Mouse (Mus musculus) lung, embryonic 16.5 days (tissue): ENCODE measurements around the gene Rnf43. TPM values are rescaled to one million over a fixed set of nuclear protein-coding genes. Genes with fewer than 3 reads are reported as not detected.

Source experiments
- ATAC-seq: fragments of 200-750 bp; cut with Nextera tagmentation; 2 replicates; pipeline ENCODE4 v1.8.0; 2017; ENCODE audit warnings: low read depth, mild to moderate bottlenecking, moderate library complexity
- H3K27ac ChIP-seq: fragments of 300-500 bp; sonication (generic); 2 replicates; pipeline ENCODE4 v1.5.1; 2014; ENCODE audit warnings: mild to moderate bottlenecking, control low read depth, low read length
- H3K27me3 ChIP-seq: fragments of 300-500 bp; sonication (generic); 2 replicates; pipeline ENCODE4 v1.6.1; 2014; ENCODE audit warnings: low read depth, low read length, mixed read lengths; ENCODE audit not compliant: control insufficient read depth, insufficient read depth
- H3K36me3 ChIP-seq: fragments of 300-500 bp; sonication (generic); 2 replicates; pipeline ENCODE4 v1.6.1; 2014; ENCODE audit warnings: low read length; ENCODE audit not compliant: control insufficient read depth, insufficient read depth
- H3K4me1 ChIP-seq: fragments of 300-500 bp; sonication (generic); replicated peaks from 2 replicates; pipeline ENCODE4 v1.6.1; 2014; ENCODE audit warnings: low read length, mixed read lengths; ENCODE audit not compliant: control insufficient read depth, insufficient read depth
- H3K4me2 ChIP-seq: fragments of 300-500 bp; sonication (generic); 2 replicates; pipeline ENCODE4 v1.6.1; 2014; ENCODE audit warnings: low read depth, low read length, control low read depth
- H3K4me3 ChIP-seq: fragments of 300-500 bp; sonication (generic); 2 replicates; pipeline ENCODE4 v1.5.1; 2014; ENCODE audit warnings: mild to moderate bottlenecking, low read length, control low read depth
- H3K9ac ChIP-seq: fragments of 300-500 bp; sonication (generic); 2 replicates; pipeline ENCODE4 v1.6.1; 2014; ENCODE audit warnings: low read length, control low read depth
- H3K9me3 ChIP-seq: fragments of 300-500 bp; sonication (generic); 2 replicates; pipeline ENCODE4 v1.6.1; 2016; ENCODE audit warnings: low read length; ENCODE audit not compliant: control insufficient read depth
- WGBS: fragments of 180-500 bp; shearing (Covaris S2); extraction: QIAGEN DNeasy Blood & Tissue Kit; methylation state at CpG from one replicate; pipeline ENCODE4 v1.1.7; 2014; 5-methylcytosine and 5-hydroxymethylcytosine counted together
- polyA plus RNA-seq: library from polyadenylated mRNA; unstranded; fragments of >200 nt; fragmentation: Nextera tagmentation; extraction: Ambion mirVana; gene quantifications from 2 replicates; pipeline ENCODE4 v1.2.1, GENCODE M21; 2015

Gene Rnf43
- polyA plus RNA-seq, 1 experiment from 2014 or later: 15.8 TPM

DNA sequence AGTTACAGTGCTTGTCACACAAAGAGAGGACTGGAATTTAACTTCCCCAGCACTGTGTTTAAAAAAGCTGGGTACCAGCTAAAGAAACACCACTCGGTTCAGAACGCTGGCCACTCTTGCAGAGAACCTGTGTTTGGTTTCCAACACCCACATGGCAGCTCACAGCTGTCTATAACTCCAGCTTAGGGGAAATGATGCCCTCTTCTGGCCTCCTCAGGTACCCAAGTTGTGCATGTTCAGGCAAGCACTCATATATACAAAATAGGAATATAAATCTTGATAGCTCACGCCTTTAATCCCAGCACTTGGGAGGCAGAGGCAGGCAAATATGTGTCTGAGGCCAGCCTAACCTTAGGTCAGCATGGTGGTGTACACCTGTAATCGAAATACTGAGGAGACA is 53.5 kb downstream of the Rnf43 start:
- H3K9me3 ChIP-seq: no peaks in the 10 kb centered on the region
- H3K4me1 ChIP-seq: peaks cover 5% of the 10 kb centered on the region; the same call in 1 of the 2 replicates
- 77% methylated on average over 4 of the region's 4 CpGs for WGBS
- H3K4me3 ChIP-seq: no peak overlapping the region
- H3K9ac ChIP-seq: no peak overlapping the region
- H3K27ac ChIP-seq: no peak overlapping the region
- H3K27me3 ChIP-seq: no peaks in the 10 kb centered on the region
- H3K36me3 ChIP-seq: peaks cover 7% of the 10 kb centered on the region; the same call in 1 of the 2 replicates
- ATAC-seq: no peak
- no peak overlapping the region for H3K4me2 ChIP-seq

DNA sequence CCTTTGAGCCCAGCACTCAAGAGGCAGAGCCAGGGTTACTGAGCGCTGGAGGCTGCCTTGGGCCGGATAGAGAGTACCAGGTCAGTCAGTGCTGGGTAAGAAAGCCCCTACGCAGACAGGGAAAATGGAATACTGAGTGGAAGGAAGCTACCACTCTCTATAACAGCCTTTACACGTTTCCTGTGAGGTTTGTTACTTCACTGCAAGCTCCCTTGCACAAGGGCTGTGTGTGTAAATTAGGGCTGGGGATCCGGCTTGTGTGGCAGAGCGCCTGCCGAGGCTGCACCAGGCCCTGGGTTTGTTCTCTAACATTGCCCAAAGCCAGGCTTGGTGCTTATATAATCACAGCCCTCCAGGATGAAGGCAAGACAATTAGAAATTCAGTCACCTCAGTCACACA is 57.0 kb downstream of the Rnf43 start:
- H3K4me2 ChIP-seq: no peak overlapping the region
- H3K9me3 ChIP-seq: no peaks in the 10 kb centered on the region
- no peaks in the 10 kb centered on the region for H3K4me1 ChIP-seq
- H3K27ac ChIP-seq: no peak overlapping the region
- peaks cover 7% of the 10 kb centered on the region; the same call in 1 of the 2 replicates for H3K36me3 ChIP-seq
- H3K4me3 ChIP-seq: no peak overlapping the region
- no peaks in the 10 kb centered on the region for H3K27me3 ChIP-seq
- no peak overlapping the region for H3K9ac ChIP-seq
- WGBS: 74% methylated on average over 7 of the region's 7 CpGs
- no peak for ATAC-seq

- ATAC-seq: no peak
- H3K4me1 ChIP-seq: peaks cover 4% of the 10 kb centered on the region
- no peak overlapping the region for H3K9ac ChIP-seq
- 0 out of 2 replicates have a peak overlapping the region, but pooled peaks have one; percentile 9 for H3K27ac ChIP-seq
- H3K27me3 ChIP-seq: no peaks in the 10 kb centered on the region
- H3K9me3 ChIP-seq: no peaks in the 10 kb centered on the region
- WGBS: 47% methylated on average over 9 of the region's 9 CpGs
- H3K4me2 ChIP-seq: no peak overlapping the region
- no peak overlapping the region for H3K4me3 ChIP-seq
- peaks cover 7% of the 10 kb centered on the region; the same call in 1 of the 2 replicates for H3K36me3 ChIP-seq
Observed at GRCm38 (mm10) chr11:87720324-87720723, 57.8 kb downstream of the Rnf43 start.

GRCm38 (mm10) chr11:87720839-87721238 is 58.3 kb downstream of the Rnf43 start:
- 0 out of 2 replicates have a peak overlapping the region, but pooled peaks have one; percentile 9 for H3K27ac ChIP-seq
- no peak overlapping the region for H3K9ac ChIP-seq
- H3K4me2 ChIP-seq: no peak overlapping the region
- peaks cover 7% of the 10 kb centered on the region; the same call in 1 of the 2 replicates for H3K36me3 ChIP-seq
- no peaks in the 10 kb centered on the region for H3K9me3 ChIP-seq
- H3K4me3 ChIP-seq: no peak overlapping the region
- H3K4me1 ChIP-seq: peaks cover 9% of the 10 kb centered on the region
- no peak for ATAC-seq
- no peaks in the 10 kb centered on the region for H3K27me3 ChIP-seq
- WGBS: 48% methylated on average over 9 of the region's 9 CpGs

GRCm38 (mm10) chr11:87722168-87722567 is 59.6 kb downstream of the Rnf43 start:
- peaks cover 7% of the 10 kb centered on the region; the same call in 1 of the 2 replicates for H3K36me3 ChIP-seq
- no peak for ATAC-seq
- no peaks in the 10 kb centered on the region for H3K27me3 ChIP-seq
- no peak overlapping the region for H3K9ac ChIP-seq
- no peak overlapping the region for H3K27ac ChIP-seq
- no peak overlapping the region for H3K4me2 ChIP-seq
- no peaks in the 10 kb centered on the region for H3K9me3 ChIP-seq
- H3K4me3 ChIP-seq: no peak overlapping the region
- peaks cover 13% of the 10 kb centered on the region for H3K4me1 ChIP-seq
- WGBS: 65% methylated on average over 3 of the region's 3 CpGs

GRCm38 (mm10) chr11:87722891-87723290 is 60.4 kb downstream of the Rnf43 start:
- Histone ChIP-seq H3K27ac (no peak overlapping the region), H3K4me2 (no peak overlapping the region), H3K9ac (no peak overlapping the region), H3K4me3 (no peak overlapping the region), H3K9me3 (no peaks in the 10 kb centered on the region), H3K36me3 (peaks cover 7% of the 10 kb centered on the region; the same call in 1 of the 2 replicates), H3K27me3 (no peaks in the 10 kb centered on the region), H3K4me1 (peaks cover 13% of the 10 kb centered on the region)
- 77% methylated on average over 4 of the region's 4 CpGs for WGBS
- ATAC-seq: no peak

DNA sequence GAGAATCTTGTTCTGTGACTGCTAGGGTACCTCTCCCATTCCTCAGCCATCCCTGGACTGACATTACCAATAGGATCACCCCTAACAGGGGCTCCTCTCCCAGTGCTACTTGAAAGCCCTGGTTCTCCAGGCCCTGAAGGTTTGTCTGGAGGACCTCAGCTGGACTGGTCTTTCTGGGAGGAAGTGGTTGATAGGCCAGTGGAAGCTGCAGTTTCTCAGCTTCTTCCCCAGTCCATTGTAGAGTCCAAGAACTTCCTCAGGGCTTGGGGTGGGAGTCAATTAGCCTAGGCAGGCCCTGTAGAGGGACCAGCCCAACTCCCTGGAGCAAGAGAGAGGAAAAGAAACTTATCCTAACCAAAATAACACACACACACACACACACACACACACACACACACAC is 63.0 kb downstream of the Rnf43 start:
- Histone ChIP-seq H3K4me3 (no peak overlapping the region), H3K27me3 (no peaks in the 10 kb centered on the region), H3K4me2 (no peak overlapping the region), H3K9me3 (no peaks in the 10 kb centered on the region), H3K4me1 (peaks cover 13% of the 10 kb centered on the region), H3K27ac (peak overlapping the region; percentile 66), H3K36me3 (no peaks in the 10 kb centered on the region), H3K9ac (peak overlapping the region; percentile 42; the same call in 1 of the 2 replicates)
- ATAC-seq: peak; percentile 15; the same call in 1 of the 2 replicates

- H3K4me2 ChIP-seq: no peak overlapping the region
- no peaks in the 10 kb centered on the region for H3K36me3 ChIP-seq
- no peaks in the 10 kb centered on the region for H3K27me3 ChIP-seq
- peak overlapping the region; percentile 66 for H3K27ac ChIP-seq
- peaks cover 13% of the 10 kb centered on the region for H3K4me1 ChIP-seq
- peak; percentile 80 for ATAC-seq
- H3K9me3 ChIP-seq: no peaks in the 10 kb centered on the region
- WGBS: 11% methylated on average over 6 of the region's 6 CpGs
- no peak overlapping the region for H3K4me3 ChIP-seq
- peak overlapping the region; percentile 42; the same call in 1 of the 2 replicates for H3K9ac ChIP-seq
Observed at GRCm38 (mm10) chr11:87725964-87726562, 63.5 kb downstream of the Rnf43 start.

DNA sequence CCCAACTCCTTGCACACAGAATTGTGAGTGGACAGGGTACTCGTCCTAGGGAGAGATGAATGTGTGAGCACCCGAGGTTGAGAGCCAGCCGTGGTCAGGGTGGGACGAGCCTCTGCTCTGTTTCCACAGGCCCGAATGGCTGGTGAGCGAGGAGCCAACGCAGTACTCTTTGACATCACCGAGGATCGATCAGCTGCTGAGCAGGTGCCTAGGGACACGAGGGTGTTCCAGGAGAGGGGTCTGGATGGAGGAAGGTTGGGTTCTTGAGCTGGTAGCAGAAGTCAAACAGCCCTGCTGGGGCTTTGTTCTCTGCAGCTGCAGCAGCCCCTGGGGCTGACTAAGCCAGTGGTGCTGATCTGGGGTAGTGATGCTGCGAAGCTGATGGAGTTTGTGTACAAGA is 64.5 kb downstream of the Rnf43 start:
- Histone ChIP-seq H3K9me3 (no peaks in the 10 kb centered on the region), H3K36me3 (no peaks in the 10 kb centered on the region), H3K27ac (peak overlapping the region; percentile 41; the same call in 1 of the 2 replicates), H3K27me3 (no peaks in the 10 kb centered on the region), H3K4me1 (peaks cover 13% of the 10 kb centered on the region), H3K4me3 (no peak overlapping the region), H3K9ac (no peak overlapping the region), H3K4me2 (no peak overlapping the region)
- ATAC-seq: no peak
- WGBS: 58% methylated on average over 11 of the region's 11 CpGs
